Mouse (Mus musculus): Measurements from ENCODE around the gene Gm4353.

- no peak for TF ChIP-seq CTCF (IDR thresholded peaks at IDR 0.05; ENCODE audit: borderline replicate concordance, control insufficient read depth, extremely low read depth, insufficient read depth, low read length, poor library complexity)
- no peak for TF ChIP-seq POLR2A (IDR thresholded peaks at IDR 0.05; ENCODE audit: control insufficient read depth, extremely low read depth, insufficient read depth, low read length, poor library complexity)
These were observed 31.6 kb upstream of the Gm4353 start for GRCm38 (mm10) chr7:116115991-116116390.

Data from thymus, adult 2 months (tissue).